Comparison of ENCODE assay signal across 7 mouse cellular contexts in genomic region chr9:77755403-77755784, GRCm38 (mm10). TPM values are rescaled to one million over a fixed set of nuclear protein-coding genes. Genes with fewer than 3 reads are reported as not detected.
DNase-seq lines count a peak whose midpoint lies in the region; ATAC-seq and TF ChIP-seq lines count a peak whose summit lies in the region.

No protein-coding gene starts in this region.

- WGBS in lung, postnatal 0 days: 10% methylated on average over 9 of the region's 9 CpGs
- 18% methylated on average over 9 of the region's 9 CpGs for WGBS in forebrain, embryonic 11.5 days
- 15% methylated on average over 9 of the region's 9 CpGs for WGBS in limb, embryonic 11.5 days
- WGBS in small intestine, adult 2 months: 11% methylated on average over 9 of the region's 9 CpGs

- DNase-seq in lung, postnatal 0 days (ENCODE audit: low spot score): no peak
- DNase-seq in lung, postnatal 4 days: no peak
- no peak for DNase-seq in forebrain, embryonic 11.5 days (ENCODE audit: low spot score)
- DNase-seq in limb, embryonic 11.5 days (ENCODE audit: low spot score): no peak
- no peak for DNase-seq in layer of hippocampus, postnatal 14 days (ENCODE audit: low spot score in 2 of 2)

- TF ChIP-seq EP300 in lung, postnatal 0 days (IDR thresholded peaks at IDR 0.05): no peak

- peak overlapping the region; percentile 96 for H3K27ac ChIP-seq in lung, postnatal 0 days (ENCODE audit: low read length)
- peak overlapping the region; percentile 78; the same call in 1 of the 2 replicates for H3K27ac ChIP-seq in forebrain, embryonic 11.5 days (ENCODE audit: low read depth, low read length)
- H3K27ac ChIP-seq in limb, embryonic 11.5 days (replicated peaks; ENCODE audit: low read depth, low read length): no peak overlapping the region
- H3K27ac ChIP-seq in small intestine, adult 2 months (ENCODE audit: insufficient read depth, low read depth, low read length): peak overlapping the region; percentile 62; the same call in 1 of the 2 replicates

- no peak for ATAC-seq in lung, postnatal 0 days
- no peak for ATAC-seq in forebrain, embryonic 11.5 days (replicated peaks; ENCODE audit: low FRiP score)
- no peak for ATAC-seq in limb, embryonic 11.5 days (ENCODE audit: insufficient number of reproducible peaks, low FRiP score, low TSS enrichment, low read depth)
- ATAC-seq in megakaryocyte-erythroid progenitor cell, adult 5-6 weeks (replicated peaks; ENCODE audit: low FRiP score, low TSS enrichment, poor library complexity, severe bottlenecking): no peak

- H3K4me3 ChIP-seq in lung, postnatal 0 days (ENCODE audit: low read depth, low read length): peak overlapping the region; percentile 78
- peak overlapping the region; percentile 83 for H3K4me3 ChIP-seq in forebrain, embryonic 11.5 days (ENCODE audit: low read depth, low read length)
- peak overlapping the region; percentile 79 for H3K4me3 ChIP-seq in limb, embryonic 11.5 days (ENCODE audit: low read depth, low read length)
- peak overlapping the region; percentile 78 for H3K4me3 ChIP-seq in small intestine, adult 2 months (ENCODE audit: low read depth, low read length)

- no peaks in the 10 kb centered on the region for H3K4me1 ChIP-seq in lung, postnatal 0 days (ENCODE audit: insufficient read depth, low read depth, low read length)
- no peaks in the 10 kb centered on the region; the same call in 1 of the 2 replicates for H3K4me1 ChIP-seq in forebrain, embryonic 11.5 days (replicated peaks; ENCODE audit: control insufficient read depth, insufficient read depth, low read length)
- H3K4me1 ChIP-seq in limb, embryonic 11.5 days (ENCODE audit: control insufficient read depth, insufficient read depth, low read length): peaks cover 6% of the 10 kb centered on the region; the same call in 1 of the 2 replicates
- H3K4me1 ChIP-seq in small intestine, adult 2 months (ENCODE audit: control insufficient read depth, insufficient read depth, insufficient read length, low read length): peaks cover 2% of the 10 kb centered on the region; the same call in 1 of the 2 replicates

- H3K36me3 ChIP-seq in lung, postnatal 0 days (ENCODE audit: insufficient read depth, low read length): no peaks in the 10 kb centered on the region
- H3K36me3 ChIP-seq in forebrain, embryonic 11.5 days (ENCODE audit: control insufficient read depth, insufficient read depth, low read length): no peaks in the 10 kb centered on the region
- no peaks in the 10 kb centered on the region for H3K36me3 ChIP-seq in limb, embryonic 11.5 days (ENCODE audit: control insufficient read depth, insufficient read depth, low read length)
- H3K36me3 ChIP-seq in small intestine, adult 2 months (ENCODE audit: control insufficient read depth, insufficient read depth, low read length): no peaks in the 10 kb centered on the region

- TF ChIP-seq CTCF in lung, postnatal 0 days (IDR thresholded peaks at IDR 0.05): no peak
- no peak for TF ChIP-seq CTCF in small intestine, adult 2 months (IDR thresholded peaks at IDR 0.05; ENCODE audit: extremely low read depth, insufficient read length, insufficient replicate concordance, low read depth, low read length)

- no peak for TF ChIP-seq POLR2A in small intestine, adult 2 months (IDR thresholded peaks at IDR 0.05; ENCODE audit: low read depth, low read length)

- H3K9me3 ChIP-seq in lung, postnatal 0 days (ENCODE audit: low read length): no peaks in the 10 kb centered on the region
- no peaks in the 10 kb centered on the region for H3K9me3 ChIP-seq in forebrain, embryonic 11.5 days (ENCODE audit: control insufficient read depth, low read length)
- no peaks in the 10 kb centered on the region for H3K9me3 ChIP-seq in limb, embryonic 11.5 days (ENCODE audit: control insufficient read depth, low read length)

- no peaks in the 10 kb centered on the region for H3K27me3 ChIP-seq in lung, postnatal 0 days (replicated peaks; ENCODE audit: insufficient read depth, low read length)
- H3K27me3 ChIP-seq in forebrain, embryonic 11.5 days (ENCODE audit: control insufficient read depth, insufficient read depth, low read length): no peaks in the 10 kb centered on the region
- no peaks in the 10 kb centered on the region for H3K27me3 ChIP-seq in limb, embryonic 11.5 days (ENCODE audit: control insufficient read depth, insufficient read depth, low read length)
- H3K27me3 ChIP-seq in small intestine, adult 2 months (ENCODE audit: control insufficient read depth, insufficient read depth, low read length): no peaks in the 10 kb centered on the region

- H3K9ac ChIP-seq in lung, postnatal 0 days (replicated peaks; ENCODE audit: low read depth): peak overlapping the region; percentile 68
- H3K9ac ChIP-seq in forebrain, embryonic 11.5 days (ENCODE audit: low read length): peak overlapping the region; percentile 82
- H3K9ac ChIP-seq in limb, embryonic 11.5 days (ENCODE audit: low read length): no peak overlapping the region; the same call in 1 of the 2 replicates

- peak overlapping the region; percentile 93 for H3K4me2 ChIP-seq in lung, postnatal 0 days (replicated peaks; ENCODE audit: low read depth, low read length)
- H3K4me2 ChIP-seq in forebrain, embryonic 11.5 days (ENCODE audit: low read depth, low read length, severe bottlenecking): peak overlapping the region; percentile 73
- H3K4me2 ChIP-seq in limb, embryonic 11.5 days (ENCODE audit: low read depth, severe bottlenecking): peak overlapping the region; percentile 82

RNA-seq across cellular contexts. Expression of gene Gclc, which starts 1.1 kb away (rescaled TPM):
- polyA plus RNA-seq in lung, postnatal 0 days (2015; fragmentation: Nextera tagmentation; extraction: Ambion mirVana): 40.8 and 71.8 TPM in 2 replicates
- polyA plus RNA-seq in forebrain, embryonic 11.5 days (2014; fragmentation: Nextera tagmentation; extraction: Ambion mirVana): 23.6 and 24.7 TPM in 2 replicates
- 12.3 and 14.4 TPM in 2 replicates for polyA plus RNA-seq in limb, embryonic 11.5 days (2014; fragmentation: Nextera tagmentation; extraction: Ambion mirVana)
- 8.5 and 13.0 TPM in 2 replicates for polyA plus RNA-seq in small intestine, adult 2 months (2012; rRNA removed)
- 73.3 and 88.4 TPM in 2 replicates for total RNA-seq in megakaryocyte-erythroid progenitor cell, adult 5-6 weeks (2014; fragmentation: Nextera tagmentation)
- total RNA-seq in megakaryocyte-erythroid progenitor cell, adult 5-6 weeks (2017): 74.4 and 85.9 TPM in 2 replicates
- 10 to 100 TPM; 40.4 to 41.6 TPM for total RNA-seq in layer of hippocampus, postnatal 14 days (2021)
